Mouse (Mus musculus) yolk sac, embryonic 10.5 days (tissue): Measurements from ENCODE around the gene Eif4enif1.
A peak's percentile ranks its signal among the peaks of the same experiment; 100 is the strongest.
"Not testable (repeated sequence)": the region's sequence is repeated elsewhere in the genome, so short reads cannot be mapped to it uniquely, and the experiment has no call there.

Source experiments
- DNase-seq: peaks from one replicate; pipeline ENCODE4 v3.0.0-alpha.2; 2017; ENCODE audit warnings: low spot score

Eif4enif1 gene

GRCm38 (mm10) chr11:3202231-3202701, at the start of gene Eif4enif1:
Eif4enif1 (plus strand) TSS chr11:3202392.
- peak; percentile 92 for DNase-seq

- DNase-seq = peak; percentile 48
Observed at GRCm38 (mm10) chr11:3153666-3154397, 48.4 kb upstream of the Eif4enif1 start.

GRCm38 (mm10) chr11:3156991-3157390, 45.2 kb upstream of the Eif4enif1 start:
- DNase-seq = not testable (repeated sequence)

GRCm38 (mm10) chr11:3157996-3158395, 44.2 kb upstream of the Eif4enif1 start:
- DNase-seq = not testable (repeated sequence)

GRCm38 (mm10) chr11:3158800-3159199, 43.4 kb upstream of the Eif4enif1 start:
- DNase-seq = not testable (repeated sequence)

- peak; percentile 90 for DNase-seq
Observed at GRCm38 (mm10) chr11:3161370-3161769, 40.8 kb upstream of the Eif4enif1 start.

- DNase-seq = peak; percentile 78
Observed at GRCm38 (mm10) chr11:3162236-3162897, 39.8 kb upstream of the Eif4enif1 start.

GRCm38 (mm10) chr11:3163122-3163521, 39.1 kb upstream of the Eif4enif1 start:
- DNase-seq = not testable (repeated sequence)

- DNase-seq = peak; percentile 48
Observed at GRCm38 (mm10) chr11:3163661-3164060, 38.5 kb upstream of the Eif4enif1 start.

- DNase-seq = peak; percentile 38
Observed at GRCm38 (mm10) chr11:3165210-3165782, 36.9 kb upstream of the Eif4enif1 start.

- DNase-seq = not testable (repeated sequence)
Observed at GRCm38 (mm10) chr11:3166321-3166720, 35.9 kb upstream of the Eif4enif1 start.

- not testable (repeated sequence) for DNase-seq
Observed at GRCm38 (mm10) chr11:3167129-3167528, 35.1 kb upstream of the Eif4enif1 start.

GRCm38 (mm10) chr11:3167571-3168001, 34.6 kb upstream of the Eif4enif1 start:
- DNase-seq = not testable (repeated sequence)

- DNase-seq = not testable (repeated sequence)
Observed at GRCm38 (mm10) chr11:3169042-3169441, 33.1 kb upstream of the Eif4enif1 start.

- not testable (repeated sequence) for DNase-seq
Observed at GRCm38 (mm10) chr11:3171931-3172330, 30.3 kb upstream of the Eif4enif1 start.

- not testable (repeated sequence) for DNase-seq
Observed at GRCm38 (mm10) chr11:3172526-3172925, 29.7 kb upstream of the Eif4enif1 start.

GRCm38 (mm10) chr11:3173425-3174318, 28.5 kb upstream of the Eif4enif1 start:
- DNase-seq = peak; percentile 38

- not testable (repeated sequence) for DNase-seq
Observed at GRCm38 (mm10) chr11:3178968-3179725, 23.0 kb upstream of the Eif4enif1 start.

GRCm38 (mm10) chr11:3179726-3180092, 22.5 kb upstream of the Eif4enif1 start:
- DNase-seq = not testable (repeated sequence)

GRCm38 (mm10) chr11:3180510-3181160, 21.6 kb upstream of the Eif4enif1 start:
- peak; percentile 38 for DNase-seq
